Mouse (Mus musculus): ENCODE data around the gene Sirt1.

Gene Sirt1

DNA sequence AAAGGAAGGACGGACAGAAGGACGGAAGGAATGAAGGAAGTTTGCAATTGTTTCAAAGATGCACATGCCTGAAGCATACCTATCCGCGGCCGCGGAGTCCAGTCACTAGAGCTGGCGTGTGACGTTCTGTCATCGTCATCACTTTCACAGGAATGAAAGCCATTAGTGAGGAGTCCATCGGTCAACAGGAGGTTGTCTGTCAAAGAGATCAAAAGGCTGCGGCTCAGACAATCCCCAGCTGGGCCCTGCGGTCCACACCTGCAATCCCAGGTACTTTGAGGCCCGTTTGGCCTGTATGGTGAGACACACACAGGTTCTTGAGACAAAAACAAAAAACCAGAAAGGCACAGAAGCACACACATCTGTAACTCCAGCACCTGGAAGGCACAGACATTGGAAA lies 44.6 kb downstream of the Sirt1 start:
- peak; percentile 12 for DNase-seq (ENCODE audit: low read depth, low spot score)

DNA sequence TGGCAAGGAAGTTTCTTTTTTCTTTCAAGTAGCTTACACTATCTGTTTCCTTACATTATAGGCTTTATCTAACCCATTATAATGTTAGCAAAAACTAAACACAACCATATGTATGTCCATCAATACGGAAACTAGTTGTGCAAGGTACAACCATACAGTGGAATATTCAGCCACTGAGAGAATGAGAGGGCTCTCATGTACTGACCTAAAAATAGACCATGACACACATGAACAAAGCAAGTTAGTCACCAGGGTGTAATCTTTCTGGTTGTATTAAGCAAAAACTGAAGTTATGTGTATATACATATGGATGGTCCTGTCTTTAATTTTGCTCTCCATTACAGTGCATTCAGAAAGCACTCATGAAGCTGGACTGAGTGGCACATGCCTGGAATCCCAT lies 54.4 kb downstream of the Sirt1 start:
- DNase-seq (ENCODE audit: low read depth, low spot score), result no peak

DNA sequence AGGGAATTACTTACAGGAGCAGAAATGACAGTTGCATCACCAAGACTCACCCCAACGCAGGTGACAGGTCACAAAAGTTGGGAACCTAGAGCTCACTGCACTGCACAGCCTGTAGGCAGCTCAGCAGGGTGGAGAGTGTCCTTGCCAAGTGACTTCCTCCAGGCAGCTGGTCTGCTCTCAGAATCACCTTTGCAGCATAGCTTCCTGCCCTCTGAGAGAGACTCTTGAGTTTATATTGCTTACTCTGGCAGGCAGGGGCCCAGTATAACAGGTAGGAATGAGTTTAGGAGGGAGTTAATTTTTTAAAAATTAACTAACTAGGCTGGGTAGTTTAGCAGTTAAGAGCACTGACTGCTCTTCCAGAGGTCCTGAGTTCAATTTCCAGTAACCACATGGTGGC lies 67.8 kb downstream of the Sirt1 start:
- DNase-seq (ENCODE audit: low read depth, low spot score), result no peak

DNA sequence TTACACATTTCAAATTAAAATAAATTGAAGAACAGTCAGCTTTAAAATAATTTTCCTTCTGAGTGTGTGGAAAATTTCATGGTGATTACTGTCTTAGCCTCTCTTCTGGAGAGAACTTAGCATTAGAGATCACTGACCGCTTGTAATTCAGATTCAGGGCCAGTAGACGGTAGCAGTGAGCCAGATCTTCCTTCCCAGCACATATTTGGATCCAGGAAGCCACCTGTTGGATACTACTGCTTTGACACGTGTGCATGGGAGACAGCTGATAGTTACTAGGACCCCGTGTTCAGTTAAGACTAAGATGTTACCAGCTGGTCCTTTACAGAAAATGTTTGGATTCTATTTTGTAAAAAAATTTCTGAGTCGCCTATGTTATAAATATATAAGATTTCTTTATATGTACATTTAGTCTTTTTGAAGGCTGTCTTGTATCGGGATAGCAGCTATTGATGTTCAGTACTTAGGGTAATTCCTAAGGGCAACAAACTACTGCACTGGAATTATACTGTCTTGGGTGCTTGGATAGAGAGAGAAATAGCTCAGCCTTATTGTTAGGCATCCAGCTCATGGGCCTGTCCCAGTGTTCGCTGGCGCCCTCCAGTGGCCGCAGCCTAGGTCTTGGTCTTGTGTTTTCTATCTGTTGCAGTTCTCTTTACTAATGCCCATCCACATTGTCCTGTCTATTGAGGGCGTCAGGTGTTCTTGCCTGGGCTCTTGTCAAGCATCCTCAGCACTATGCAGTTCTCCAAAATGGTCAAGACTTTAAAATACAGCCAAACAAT lies 72.7 kb downstream of the Sirt1 start:
- peak; percentile 83 for DNase-seq (ENCODE audit: low read depth, low spot score)

DNA sequence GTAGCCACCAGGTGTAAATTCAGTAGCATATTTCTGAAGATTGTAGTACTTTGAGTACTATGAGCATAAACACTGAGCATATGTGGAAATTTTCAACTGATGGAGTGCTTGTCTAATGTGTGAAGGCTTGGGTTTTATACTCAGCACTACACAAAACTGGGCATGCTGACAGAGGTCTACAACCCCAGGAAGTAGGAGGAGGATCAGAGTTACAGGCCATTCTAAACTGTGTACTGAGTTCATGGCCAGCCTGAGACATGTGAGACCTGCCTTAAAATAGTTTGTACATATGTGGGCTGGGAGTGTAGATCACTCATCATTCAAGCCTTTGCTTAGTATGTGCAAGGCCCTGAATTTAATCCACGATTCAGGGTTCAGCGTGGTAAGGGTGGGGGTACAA lies 79.1 kb downstream of the Sirt1 start:
- DNase-seq (ENCODE audit: low read depth, low spot score), result no peak

DNA sequence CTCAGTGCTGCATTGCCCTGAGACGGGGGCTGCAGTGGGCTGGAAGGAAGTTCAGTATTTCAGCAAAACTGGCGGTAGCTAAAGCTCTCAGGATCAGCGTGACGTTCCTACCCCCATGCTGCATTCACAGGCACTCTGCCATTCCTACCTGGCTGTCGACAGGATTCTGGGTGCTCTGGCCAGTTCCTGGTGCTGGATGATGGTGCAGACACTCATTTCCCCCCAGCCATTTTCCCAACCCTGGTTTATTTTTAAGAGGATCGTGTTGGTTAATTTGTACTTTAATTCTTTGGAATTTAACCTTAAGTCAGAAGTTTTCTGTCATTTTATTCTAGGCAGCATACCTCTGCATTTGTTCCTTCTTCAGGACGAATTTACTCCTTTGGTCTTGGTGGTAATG lies 98.7 kb downstream of the Sirt1 start:
- DNase-seq (ENCODE audit: low read depth, low spot score), result no peak

DNA sequence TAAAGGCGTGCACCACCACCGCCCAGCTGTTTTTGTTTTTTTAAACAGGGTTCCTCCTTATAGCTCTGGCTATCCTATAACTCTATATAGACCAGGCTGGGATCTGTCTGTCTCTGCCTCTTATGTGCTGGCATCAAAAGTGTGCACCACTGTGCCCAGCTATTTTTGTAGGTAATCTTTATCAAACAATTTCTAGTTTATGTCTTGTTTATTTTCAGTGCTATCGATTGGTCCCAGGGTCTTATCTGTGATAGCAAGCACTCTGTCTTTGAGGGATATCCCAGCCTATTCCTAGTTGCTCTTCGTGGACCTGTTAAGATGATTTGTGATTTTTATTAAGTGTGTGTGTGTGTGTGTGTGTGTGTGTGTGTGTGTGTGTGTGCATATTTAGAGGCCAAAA lies 99.1 kb downstream of the Sirt1 start:
- no peak for DNase-seq (ENCODE audit: low read depth, low spot score)

DNA sequence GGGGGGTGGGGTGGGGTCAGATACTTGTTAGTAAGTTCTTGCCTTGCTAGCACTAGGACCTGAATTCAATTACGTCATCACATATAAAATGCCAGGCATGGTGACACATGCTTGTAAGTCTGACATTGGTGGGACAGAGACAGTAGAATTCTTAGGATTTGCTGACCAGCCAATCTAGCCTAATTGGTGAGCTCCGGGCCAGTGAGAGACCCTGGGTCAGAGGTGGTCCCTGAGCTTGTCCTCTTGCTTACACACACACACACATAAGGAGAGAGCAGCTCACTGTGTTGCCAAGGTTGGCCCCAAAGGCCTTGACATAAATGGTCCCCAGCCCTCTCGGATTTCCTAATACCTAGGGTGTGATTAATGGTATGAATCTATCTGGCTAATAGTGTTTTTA lies 101.7 kb downstream of the Sirt1 start:
- no peak for DNase-seq (ENCODE audit: low read depth, low spot score)

DNA sequence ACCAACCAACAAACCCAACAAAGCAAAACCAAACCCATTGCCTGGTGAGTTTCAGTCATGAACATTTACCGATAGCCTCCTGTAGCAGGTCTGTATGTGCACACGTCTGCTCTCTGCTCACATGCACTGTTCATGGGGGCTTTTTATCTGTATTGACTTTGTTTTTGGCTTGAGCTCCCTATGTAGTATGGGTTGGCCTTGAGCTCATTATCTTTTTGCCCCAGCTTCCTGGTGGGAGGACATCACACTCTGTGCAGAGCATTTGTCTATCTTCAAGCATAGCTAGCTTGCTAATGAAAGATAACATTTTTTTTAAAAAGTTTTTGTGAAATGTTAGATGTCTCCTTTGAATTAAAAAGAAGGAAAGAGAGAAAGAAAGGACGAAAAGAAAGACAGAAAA lies 104.5 kb downstream of the Sirt1 start:
- DNase-seq (ENCODE audit: low read depth, low spot score), result no peak

DNA sequence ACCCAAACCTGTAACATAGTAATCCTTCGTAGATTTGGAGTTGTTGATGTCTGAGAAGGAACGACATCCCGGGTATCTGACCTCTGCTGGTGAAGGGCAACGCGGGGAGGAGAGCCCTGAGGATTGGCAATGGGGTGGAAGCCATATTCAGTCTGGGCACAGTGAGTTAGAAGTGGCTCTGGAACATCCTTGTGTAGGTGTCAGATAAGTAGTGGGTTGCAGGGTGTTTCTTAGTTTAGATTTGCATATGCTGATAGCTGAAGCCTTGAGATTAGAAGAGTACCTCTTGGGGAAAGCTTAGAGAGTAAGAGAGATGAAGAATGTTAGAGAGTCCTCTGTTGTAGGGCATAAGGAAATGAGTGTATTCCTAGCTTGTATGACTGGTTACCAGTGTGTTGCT lies 108.6 kb downstream of the Sirt1 start:
- no peak for DNase-seq (ENCODE audit: low read depth, low spot score)

DNA sequence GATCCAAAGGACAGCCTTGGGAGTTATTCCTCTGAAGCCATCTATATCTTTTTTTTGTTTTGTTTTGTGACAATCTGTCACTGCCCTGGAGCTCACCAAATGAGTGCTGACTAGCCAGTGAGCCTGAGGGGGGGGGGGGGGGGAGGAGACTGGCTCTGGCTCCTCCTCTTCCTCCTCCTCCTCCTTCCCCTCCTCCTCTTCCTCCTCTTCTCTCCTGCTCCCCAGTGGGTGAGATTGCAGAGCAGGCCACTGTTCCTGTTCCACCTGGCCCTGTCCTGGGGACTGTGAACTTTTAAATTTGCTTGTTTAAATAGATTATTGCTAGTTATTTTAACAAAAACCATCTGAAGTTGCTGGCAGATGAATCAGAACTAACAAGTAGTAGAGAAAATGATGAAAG lies 109.1 kb downstream of the Sirt1 start:
- no peak for DNase-seq (ENCODE audit: low read depth, low spot score)
